ENCODE assay signal across 1 mouse cellular context in genomic region chr17:35135591-35136320, GRCm38 (mm10).
A peak's percentile ranks its signal among the peaks of the same experiment; 100 is the strongest.
TF ChIP-seq lines count a peak whose summit lies in the region.

No protein-coding gene starts in this region.

TF ChIP-seq in ES-E14, 5 proteins besides CTCF, POLR2A, EP300 and RAD21 (continued from another document):
- TF ChIP-seq CHD2 (IDR thresholded peaks at IDR 0.05; ENCODE audit: low read depth, low read length): peak; percentile 40; the same call in 1 of the 2 replicates
TF ChIP-seq in ES-E14: peak in this region for 1.
